Mouse (Mus musculus): ENCODE measurements around the gene Nrn1l.

- TF ChIP-seq CTCF (IDR thresholded peaks at IDR 0.05; ENCODE audit: low read depth, low read length) (no peak), POLR2A (IDR thresholded peaks at IDR 0.05; ENCODE audit: borderline replicate concordance, low read depth, low read length) (no peak)
Observed at GRCm38 (mm10) chr8:105859314-105859713, 34.1 kb upstream of the Nrn1l start.
